Mouse (Mus musculus) fibroblast of lung, adult 2 months (primary cell): Measurements from ENCODE around the gene Nudt3.
"Not testable (repeated sequence)": the region's sequence is repeated elsewhere in the genome, so short reads cannot be mapped to it uniquely, and the experiment has no call there.

ENCODE experiments used
- DNase-seq: peaks from one replicate; pipeline ENCODE4 v3.0.0-alpha.2; 2011; ENCODE audit warnings: low read depth

Gene Nudt3

DNA sequence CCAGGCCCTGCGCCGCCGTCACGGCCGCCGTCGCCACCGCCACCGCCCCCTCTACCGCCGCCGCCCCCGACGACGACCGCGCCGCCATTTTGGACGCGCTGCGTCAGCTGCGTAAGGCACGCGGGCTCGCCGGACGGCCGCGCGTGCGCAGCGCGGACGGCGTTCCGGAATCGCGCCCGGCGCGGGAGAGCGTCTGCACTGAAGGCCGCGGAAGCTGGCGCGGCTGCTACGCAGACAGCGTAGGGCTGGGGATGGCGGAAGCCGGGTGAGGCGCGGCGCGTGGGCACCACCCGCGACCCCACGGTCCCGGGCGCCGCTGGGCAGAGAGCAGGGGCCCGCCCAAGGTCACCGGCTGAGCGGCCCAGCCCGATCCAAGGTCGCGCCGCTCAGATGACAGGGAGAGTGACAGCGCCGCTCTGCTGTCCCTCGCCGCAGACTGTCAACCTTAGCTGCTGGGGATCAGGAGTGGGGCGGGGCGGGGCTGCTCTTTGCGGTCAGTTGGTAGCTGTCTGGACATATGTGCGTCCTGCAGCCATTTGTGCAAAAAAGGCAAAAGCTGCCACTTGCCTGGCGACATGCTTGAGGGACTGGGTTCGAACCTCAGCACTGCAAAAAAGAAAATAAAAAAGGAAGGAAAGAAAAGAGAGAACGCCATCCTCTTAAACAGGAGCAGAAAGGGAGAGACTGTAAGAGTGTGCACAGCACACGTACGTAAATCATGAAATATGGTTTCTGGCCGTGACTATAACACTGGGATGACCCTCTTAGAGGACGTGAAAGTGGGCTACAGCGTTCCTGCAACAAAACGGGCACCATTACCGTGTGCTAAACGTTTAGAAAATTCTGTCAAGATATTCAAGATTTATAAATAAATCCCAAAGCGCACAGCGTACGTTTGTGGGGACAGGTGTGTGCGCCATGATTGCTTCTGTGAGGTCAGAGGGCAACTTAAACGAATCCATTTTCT is at the start of gene Nudt3:
Gene Nudt3 (minus strand): TSS at position 136 of the 967 bp plus-strand sequence.
- DNase-seq = peak; percentile 71

DNA sequence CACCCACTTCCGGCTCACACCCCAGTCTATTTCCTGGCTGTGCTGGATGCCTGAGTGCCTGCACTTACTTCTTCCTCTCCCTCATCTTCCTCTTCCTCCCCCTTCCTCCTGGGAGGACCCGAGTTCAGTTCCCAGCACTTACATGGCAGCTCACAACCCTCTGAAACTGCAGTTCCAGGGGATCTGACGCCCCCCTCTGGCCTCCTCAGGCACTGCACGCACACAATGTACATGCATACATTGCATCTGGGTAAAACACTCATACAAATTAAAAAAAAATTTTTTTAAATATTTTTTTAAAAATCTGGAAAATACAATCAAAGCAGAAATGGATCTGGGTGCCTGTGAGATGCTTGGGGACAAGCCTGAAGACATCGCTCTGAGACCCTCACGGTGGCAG is 48.4 kb upstream of the Nudt3 start:
- no peak for DNase-seq

DNA sequence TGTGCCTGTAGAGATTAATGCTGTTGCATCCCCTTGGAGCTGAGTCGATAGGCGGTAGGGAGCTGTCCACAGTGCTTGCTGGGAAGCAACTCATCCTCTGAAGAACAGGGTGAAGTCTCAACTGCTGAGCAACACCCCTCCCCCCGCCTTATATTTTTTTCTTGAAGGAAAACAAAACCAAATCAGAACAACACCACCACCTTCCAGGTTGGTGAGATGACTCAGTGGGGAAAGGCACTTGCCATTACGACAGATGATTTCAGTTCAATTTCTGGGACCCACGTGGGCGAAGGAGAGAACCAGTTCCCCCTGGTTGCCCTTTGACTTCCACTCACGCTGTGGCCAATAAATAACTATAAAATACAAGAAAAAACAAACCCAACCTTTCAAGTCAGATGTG is 35.5 kb upstream of the Nudt3 start:
- no peak for DNase-seq

DNA sequence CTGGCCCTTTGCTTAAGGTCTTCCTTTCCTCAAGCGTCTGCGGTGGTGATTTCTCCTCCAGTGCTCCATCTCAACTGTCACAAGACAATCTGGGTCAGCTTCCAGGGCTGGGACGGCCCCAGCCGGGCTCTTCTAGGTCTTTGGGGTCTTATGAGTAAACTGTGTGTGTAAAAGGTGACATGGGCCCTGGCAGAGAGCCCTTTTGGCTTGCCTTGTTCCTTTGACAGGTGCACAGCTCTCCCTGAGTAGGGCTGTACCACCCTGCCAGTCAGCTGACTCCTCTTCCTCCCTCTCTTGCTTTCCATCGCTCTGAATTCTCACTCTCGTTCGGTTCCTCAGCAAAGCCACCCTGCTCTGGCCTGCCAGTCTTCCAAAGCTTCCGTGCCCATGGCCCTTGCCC is 33.8 kb upstream of the Nudt3 start:
- DNase-seq = no peak

DNA sequence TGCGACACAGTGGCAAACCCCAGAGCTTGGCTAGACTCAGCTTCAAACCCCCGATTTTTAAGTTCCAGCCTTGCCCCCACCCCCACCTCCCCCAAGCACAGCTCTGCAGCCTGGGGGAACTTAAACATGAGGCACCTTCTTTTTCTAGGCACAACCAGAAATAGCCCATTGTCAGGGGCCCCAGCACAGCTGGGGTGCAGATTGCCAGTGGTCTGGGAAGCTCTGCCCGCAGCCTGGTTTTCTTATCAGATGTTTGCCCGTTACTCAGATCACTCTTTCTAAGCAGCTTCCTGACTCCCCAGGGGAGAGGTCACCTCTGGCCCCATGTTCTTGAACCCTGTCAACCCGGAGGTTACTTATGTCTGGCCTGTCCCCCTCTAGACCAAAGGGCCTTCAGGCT is 33.1 kb upstream of the Nudt3 start:
- DNase-seq = no peak

DNA sequence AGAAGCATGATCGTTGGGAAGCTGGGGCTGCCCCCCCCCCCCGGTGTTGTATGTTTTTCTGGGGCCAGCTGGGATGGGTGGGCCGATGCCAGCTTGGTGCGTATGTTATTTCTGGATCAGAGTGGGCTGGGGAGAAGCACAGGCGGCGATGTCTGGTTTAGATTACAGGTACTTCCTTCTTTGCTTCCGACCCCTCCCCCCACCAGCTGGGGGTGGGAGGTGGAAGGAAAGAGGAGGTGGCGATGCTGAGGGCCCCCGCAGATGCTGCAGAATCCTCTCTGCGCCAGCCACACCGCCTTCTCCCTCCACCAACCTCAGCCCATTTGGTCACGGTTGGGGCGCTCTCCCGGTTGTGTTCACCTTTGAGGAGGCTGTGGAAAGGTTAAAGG is 32.7 kb upstream of the Nudt3 start:
- no peak for DNase-seq

DNA sequence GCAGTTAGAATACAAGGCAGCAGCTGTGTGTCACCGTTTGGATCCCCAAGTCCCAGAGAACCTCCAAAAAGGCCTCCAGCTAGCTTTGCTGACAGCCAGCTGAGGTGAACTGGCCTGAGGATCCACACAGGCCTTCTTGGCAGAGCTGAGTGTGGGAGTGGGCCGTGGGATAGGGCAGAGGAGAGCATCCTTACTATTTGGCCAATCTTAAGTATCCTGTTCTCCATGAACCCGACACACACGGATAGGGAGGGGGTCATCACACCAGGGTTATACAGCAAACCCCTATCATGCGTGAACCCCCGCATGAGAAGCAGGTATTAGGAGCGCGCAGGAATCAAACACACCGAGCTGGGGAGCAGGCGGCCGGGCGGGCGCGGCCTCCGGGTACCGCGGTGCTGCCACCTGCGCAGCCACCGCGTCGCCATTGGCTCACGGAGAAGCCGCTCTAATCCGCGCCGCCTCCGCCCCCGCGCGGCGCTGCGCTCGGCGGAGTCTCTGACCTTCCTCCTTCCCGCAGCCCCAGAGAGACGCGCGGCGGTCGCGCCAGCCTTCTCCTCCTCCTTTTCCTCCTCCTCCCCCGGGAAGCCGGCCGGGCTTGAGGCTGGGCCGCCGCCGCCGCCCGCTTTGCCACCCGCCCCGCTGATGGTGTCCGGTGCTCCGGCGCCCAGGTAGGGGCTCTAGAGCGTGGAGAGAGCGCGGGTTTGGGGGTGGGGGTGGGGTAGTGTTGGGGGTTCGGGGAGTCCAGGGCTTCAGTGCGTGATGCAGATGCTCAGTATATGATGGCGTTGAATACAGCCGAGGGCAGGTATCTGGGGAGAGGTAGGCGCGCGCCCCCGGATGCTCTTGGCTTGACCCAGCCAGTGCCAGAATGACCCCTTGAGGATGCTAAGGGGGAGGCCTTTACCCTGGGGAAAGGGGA is 32.1 kb upstream of the Nudt3 start, which contains the start of gene Pacsin1:
Gene Pacsin1 (plus strand): TSS at position 421 of the 922 bp plus-strand sequence.
- no peak for DNase-seq

DNA sequence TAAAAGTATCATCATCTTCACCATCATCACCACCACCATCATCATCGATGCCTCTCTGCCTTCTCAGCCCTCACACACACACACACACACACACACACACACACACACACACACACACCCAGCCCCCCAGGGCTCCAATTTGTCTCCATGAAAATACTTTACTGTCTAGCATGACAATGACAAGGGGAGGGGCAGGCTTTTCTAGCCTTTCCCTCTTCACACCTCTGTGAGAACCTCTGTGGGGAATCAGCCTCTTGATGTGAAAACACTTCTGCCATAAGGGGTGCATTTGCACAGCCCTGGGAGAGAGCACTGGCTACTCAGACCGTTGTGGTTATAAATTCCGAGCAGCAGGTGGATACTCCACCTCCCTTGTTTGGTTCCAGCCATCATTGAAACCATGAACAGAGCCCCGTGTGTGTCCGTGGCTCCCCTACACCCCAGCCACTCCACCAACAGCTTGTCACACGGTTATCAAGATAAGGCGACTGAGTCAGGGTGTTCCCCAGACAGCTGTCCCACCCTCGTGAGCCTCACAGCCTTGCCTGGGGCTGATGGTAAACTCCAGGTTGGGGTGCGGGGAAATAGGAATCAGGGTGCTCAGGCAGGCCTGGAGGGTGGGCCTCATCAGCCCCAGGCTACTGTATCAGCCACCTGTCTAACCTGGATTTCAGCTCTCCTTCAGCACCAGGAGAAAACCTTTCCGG is 30.1 kb upstream of the Nudt3 start:
- DNase-seq = no peak

DNA sequence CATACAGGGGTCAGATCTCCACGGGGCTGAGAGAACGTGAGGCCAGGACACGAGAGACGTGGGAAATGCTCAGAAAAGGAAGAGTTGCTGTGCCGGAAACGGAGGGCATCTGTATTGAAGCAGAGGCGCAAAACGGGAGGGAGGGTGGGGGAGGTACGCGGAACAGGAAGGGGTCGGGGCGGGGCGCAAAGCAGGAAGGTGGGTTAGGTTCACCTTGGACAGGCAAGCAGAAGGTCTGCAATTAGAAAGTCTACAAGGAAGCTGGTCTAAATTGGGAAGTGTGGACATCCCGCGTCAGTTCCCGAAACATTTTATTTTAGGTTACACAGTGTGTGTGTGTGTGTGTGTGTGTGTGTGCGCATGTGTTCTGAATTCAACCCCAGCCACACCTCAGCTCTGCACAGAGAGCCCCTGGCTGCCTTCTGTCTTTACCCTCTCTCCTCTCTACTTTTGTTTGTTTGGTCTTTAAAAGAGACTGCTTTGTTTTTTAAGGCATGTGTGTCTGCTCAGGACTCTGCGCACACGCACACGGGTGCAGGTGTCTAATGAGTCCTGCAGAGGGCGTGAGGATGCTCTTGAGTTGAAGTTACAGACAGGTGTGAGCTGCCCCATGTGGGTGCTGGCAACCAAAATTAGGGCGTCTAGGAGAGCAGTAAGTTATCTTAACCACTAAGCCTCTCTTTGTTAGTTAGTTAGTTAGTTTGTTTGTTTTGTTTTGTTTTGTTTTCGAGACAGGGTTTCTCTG is 28.9 kb upstream of the Nudt3 start:
- no peak for DNase-seq

DNA sequence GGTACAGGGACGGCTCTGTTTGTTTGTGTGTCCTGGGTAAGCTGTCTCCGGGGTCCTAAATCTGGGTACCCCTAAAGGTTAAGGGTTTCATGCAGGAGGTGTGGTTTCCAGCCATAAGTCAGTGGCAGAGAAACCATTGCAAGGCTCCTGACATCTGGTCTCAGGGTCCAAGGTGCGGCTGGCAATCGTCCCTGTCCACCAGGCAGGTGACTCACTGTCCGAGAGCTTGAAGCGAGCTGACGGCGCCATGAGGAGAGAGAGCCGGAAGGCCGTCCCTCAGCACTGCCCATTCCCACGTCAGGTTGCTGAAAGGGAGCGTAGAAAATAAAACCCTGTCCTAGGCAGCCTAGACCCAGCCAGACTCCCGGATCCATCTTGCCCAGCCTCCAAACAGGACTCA is 27.3 kb upstream of the Nudt3 start:
- no peak for DNase-seq

DNA sequence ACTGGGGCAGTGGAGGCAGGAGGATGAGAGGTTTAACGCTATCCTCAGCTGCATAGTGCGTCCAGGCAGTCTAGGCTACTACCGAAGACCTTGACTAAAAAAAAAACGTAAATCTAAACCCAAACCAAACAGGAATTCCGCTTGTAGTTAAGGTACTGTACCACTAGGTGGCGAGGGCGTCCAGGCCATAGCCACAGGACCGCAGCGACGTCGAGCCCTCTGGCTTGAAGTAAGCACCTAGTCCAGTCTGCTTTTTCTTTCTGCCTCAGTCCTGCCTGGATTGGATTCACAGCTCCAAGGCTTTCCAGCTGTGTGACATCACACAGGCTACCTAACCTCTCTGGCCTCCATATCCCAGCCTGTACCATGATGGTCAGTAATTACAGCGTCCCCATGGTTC is 26.9 kb upstream of the Nudt3 start:
- peak; percentile 25 for DNase-seq

DNA sequence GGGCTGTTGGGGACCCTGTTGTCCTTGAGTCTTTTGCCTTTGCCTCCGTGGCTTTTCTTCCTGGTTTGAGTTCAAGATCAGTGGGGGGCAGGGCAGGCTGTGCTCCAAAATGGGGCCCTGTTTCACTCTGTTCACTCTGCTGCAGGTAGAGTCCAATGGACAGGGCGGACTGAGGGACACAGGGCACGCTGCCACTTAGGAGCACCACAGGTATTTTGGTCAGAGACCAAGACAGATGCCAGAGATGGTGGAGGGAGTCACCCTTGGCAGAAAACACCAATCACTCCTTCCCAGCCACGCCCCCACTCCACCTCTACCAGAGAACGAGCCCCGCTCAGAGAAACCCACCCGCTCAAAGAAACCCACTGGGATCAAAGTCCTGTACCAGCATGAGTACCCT is 22.5 kb upstream of the Nudt3 start:
- DNase-seq = no peak

DNA sequence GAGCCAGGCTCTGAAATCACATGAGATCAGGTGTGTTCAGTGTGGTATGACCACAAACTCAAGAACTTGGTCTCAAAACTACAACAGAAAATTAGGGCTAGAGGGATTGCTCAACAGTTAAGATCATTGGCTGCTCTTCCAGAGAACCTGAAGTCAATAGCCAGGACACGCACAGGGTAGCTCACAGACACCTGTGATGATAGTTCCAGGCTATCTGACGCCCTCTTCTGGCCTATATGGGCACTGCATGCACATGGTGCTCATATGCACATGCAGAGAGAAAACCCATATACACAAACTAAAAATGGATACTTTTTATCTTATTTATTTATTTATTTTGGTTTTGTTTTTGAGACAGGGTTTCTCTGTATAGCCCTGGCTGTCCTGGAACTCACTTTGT is 21.3 kb upstream of the Nudt3 start:
- DNase-seq = no peak

DNA sequence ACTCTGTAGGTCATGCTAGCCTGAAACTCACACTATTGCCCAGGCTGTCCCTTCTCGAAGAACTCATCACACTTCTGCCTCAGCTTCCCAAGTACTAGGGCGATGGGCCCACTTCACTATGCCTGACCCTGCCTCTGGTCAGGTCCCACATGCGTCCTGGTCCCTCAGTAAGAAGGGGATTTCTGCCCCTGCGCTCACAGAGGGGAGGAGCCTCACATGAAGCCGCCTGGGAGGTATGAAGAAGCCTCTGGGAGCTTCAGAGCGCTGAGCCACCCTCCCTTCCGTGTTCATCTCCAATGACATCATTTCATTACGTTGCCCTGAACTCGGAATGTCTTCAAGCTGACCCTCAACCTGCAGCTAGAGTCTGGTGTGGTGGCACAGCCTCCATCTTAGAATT is 20.5 kb upstream of the Nudt3 start:
- DNase-seq = no peak

DNA sequence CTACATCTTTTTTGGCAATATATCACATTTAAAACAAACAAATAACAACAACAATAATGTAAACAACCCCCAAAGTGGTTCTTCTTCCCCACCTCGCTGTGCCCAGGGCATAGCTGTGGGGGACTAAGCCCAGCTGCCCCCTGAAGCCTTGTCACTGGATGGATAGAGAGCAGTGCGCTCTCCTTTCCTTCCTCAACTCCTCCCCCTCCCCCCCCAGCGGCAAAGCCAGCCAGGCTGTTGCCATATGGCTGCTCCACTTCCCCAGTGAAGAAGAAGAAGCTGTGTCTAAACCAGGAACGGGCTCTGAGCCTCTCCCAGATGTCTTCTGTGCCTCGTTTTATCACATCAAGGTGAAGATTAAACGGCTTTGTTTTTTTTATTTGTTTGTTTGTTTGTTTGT is 19.8 kb upstream of the Nudt3 start:
- DNase-seq = no peak

DNA sequence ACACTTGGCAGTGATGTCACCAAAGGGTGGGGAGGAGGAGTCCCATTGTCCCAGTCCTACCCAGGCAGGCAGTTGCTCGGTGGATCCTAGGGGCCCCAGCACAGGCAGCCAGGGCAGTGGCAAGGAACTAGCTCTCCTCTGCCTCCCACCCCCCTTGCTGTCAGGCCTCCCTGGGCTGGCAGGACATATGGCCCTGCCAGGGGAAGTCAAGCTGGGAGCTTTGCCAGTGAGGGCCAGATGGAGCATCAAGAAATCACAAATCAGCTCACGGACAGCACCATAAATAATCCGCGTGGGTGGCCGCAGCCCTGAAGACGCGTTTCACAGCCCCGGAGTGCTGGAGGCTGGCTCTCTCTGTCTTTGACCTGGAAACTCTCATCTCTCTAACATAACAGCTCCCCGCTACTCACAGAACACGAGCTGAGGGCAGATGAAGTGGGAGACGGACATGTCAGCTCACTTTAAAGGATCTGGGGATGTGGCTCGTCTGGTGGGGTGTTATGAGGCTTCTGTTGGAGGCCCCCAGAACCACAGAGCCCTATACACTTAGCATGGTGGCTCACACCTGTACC is 19.3 kb upstream of the Nudt3 start:
- no peak for DNase-seq

DNA sequence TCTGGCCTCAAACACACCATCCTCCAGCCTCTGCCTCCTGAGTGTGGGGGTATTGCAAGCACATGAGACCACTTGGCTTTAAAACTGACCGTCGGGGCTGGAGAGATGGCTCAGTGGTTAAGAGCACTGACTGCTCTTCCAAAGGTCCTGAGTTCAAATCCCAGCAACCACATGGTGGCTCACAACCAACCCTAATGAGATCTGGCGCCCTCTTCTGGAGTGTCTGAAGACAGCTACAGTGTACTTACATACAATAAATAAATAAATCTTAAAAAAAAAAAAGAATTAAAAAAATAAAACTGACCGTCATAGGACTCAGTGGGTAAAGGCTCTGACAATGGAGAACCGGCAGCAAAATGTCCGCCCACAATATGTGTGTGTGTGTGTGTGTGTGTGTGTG is 16.6 kb upstream of the Nudt3 start:
- DNase-seq = not testable (repeated sequence)

DNA sequence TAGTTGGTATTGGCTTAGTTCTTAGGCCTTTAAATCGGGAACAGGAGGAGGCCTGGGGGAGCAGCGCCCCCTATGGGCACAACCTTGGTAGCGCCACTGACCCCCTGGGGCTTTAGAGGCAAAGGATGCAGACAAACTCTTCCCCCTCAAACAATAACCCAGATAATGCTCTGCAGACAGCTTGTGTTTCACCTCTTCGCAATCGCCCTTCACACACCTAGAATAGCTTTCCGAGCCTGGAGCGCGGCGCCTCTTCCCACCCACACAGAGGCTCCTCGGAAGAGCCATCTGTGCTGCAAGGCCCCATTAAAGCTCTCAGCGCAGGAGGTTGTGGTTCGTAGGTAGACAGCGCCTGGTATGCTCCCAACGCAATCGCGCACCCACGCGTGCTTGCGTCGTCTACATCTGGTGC is 15.6 kb upstream of the Nudt3 start:
- DNase-seq = no peak

DNA sequence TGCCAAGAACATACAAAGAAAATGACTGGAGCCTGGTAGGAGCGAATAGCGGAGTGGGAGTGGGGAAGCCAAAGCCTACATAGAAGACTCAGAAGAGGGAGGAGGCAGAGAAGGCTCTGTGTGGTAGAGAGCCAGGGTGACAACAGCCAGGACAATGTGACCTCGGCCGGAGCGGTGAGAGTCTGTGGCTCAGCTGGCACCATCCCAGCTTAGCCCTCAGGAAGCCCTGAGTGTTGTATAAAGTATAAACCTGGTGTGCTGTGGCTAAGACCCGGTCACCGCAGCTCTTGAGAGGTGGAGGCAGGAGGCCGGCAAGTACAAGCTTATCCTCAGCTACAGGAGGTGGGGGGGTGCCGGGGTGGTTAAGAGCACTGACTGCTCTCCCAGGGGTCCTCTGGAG is 14.0 kb upstream of the Nudt3 start:
- no peak for DNase-seq

DNA sequence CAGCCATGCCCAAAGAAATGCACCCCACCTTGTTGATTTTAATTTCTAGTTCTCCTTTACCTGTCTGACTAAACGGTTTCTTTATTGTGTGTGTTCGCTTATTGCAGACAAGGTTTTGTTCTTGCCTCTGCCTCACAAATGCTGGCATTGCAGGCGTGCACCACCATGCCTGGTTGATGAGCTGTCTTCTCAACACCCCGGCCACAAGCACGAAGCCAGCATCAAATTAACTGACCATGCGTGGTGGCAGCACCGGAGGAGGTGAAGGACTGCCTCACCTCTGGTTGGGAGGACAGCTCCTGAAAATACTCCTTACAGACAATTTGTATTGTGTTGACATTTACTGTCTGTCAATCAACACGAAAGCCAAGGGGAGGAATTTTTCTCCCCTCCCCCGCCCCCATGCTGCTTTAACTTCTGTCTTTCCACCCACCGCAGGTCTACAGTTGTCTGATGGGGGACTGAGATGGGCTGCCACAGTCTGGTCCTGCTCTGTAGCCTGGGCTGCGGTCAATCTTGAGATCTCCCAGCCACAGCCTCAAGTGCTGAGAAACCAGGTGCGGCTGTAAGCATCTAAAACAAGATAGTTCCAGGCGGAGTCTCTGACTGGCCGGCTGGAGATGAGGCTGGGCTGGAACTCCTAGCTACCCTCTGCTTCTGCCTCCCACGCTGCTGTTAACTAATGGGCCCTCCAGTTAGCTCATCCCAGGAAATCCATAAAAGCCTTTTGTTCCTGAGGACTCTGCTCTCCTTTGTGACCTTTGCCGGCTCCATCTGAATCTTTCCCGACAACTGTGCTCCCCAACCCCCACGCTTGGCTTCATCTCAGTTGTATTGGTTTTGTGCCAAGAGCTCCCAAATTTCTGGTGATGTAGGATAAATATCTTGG is 13.1 kb upstream of the Nudt3 start, which contains the start of gene Rps10:
Gene Rps10 (minus strand): TSS at position 538 of the 889 bp plus-strand sequence.
- no peak for DNase-seq
